Mouse (Mus musculus) CH12.LX (cell line): ENCODE measurements around the gene Sgms1.

Source experiments
- CTCF ChIP-seq, 2 experiments: IDR thresholded peaks in 1 of 2; conservative IDR thresholded peaks in 1 of 2; 2 replicates each; pipeline ENCODE4 v1.5.1; 2011 to 2012; ENCODE audit warnings: low read depth in 2 of 2, low read length in 2 of 2, improper control_type of control experiment in 1 of 2, inconsistent platforms in 1 of 2, mild to moderate bottlenecking in 1 of 2, moderate library complexity in 1 of 2
- E2F4 ChIP-seq: IDR thresholded peaks from 2 replicates; pipeline ENCODE4 v1.6.1; 2011; ENCODE audit warnings: low read depth, low read length, improper control_type of control experiment; ENCODE audit not compliant: insufficient replicate concordance
- GABPA ChIP-seq: IDR thresholded peaks from 2 replicates; pipeline ENCODE4 v1.6.1; 2012; ENCODE audit warnings: low read depth, low read length, improper control_type of control experiment, inconsistent platforms; ENCODE audit not compliant: insufficient replicate concordance
- KAT2A ChIP-seq: IDR thresholded peaks from 2 replicates; pipeline ENCODE4 v1.6.1; 2012; ENCODE audit warnings: low read length, improper control_type of control experiment, inconsistent platforms; ENCODE audit not compliant: insufficient replicate concordance
- MAX ChIP-seq: IDR thresholded peaks from 2 replicates; pipeline ENCODE4 v1.6.1; 2011; ENCODE audit warnings: low read length, improper control_type of control experiment
- POLR2A ChIP-seq: IDR thresholded peaks from 2 replicates; pipeline ENCODE4 v1.6.1; 2011; ENCODE audit warnings: low read depth, mild to moderate bottlenecking, improper control_type of control experiment, low read length
- POLR2AphosphoS2 ChIP-seq: IDR thresholded peaks from 2 replicates; pipeline ENCODE4 v1.6.1; 2011; ENCODE audit warnings: low read depth, low read length, improper control_type of control experiment

GRCm38 (mm10) chr19:32304008-32304873 is 85.3 kb downstream of the Sgms1 start:
- TF ChIP-seq E2F4 (no peak), MAX (no peak), GABPA (no peak), POLR2AphosphoS2 (no peak), CTCF (conservative IDR thresholded peaks at IDR 0.05 in 1 of 2, IDR thresholded peaks at IDR 0.05 in 1 of 2; ENCODE audit: low read depth in 2 of 2, low read length in 2 of 2) (no peak), POLR2A (no peak), KAT2A (no peak)
